Mouse (Mus musculus) MEL (cell line): ENCODE measurements around the gene Ltc4s. TPM values are rescaled to one million over a fixed set of nuclear protein-coding genes. Genes with fewer than 3 reads are reported as not detected.

Experiments
- DNase-seq: peaks from one replicate; pipeline ENCODE4 v3.0.0; 2011; ENCODE audit warnings: low read depth, low spot score
- H3K27ac ChIP-seq: 2 replicates; pipeline ENCODE4 v1.5.1; 2012; ENCODE audit warnings: low read depth, mild to moderate bottlenecking, control low read depth, low read length, moderate library complexity; ENCODE audit not compliant: control insufficient read depth
- H3K27me3 ChIP-seq, 2 experiments: fragments of 150-350 bp in 1 of 2; sonication (generic) in 1 of 2; 2 replicates each; pipeline ENCODE4 v1.6.1; 2012; ENCODE audit warnings: low read length in 2 of 2, mild to moderate bottlenecking in 2 of 2, improper control_type of control experiment in 1 of 2, moderate library complexity in 1 of 2; ENCODE audit not compliant: insufficient read depth in 2 of 2, control insufficient read depth in 1 of 2
- H3K36me3 ChIP-seq, 2 experiments: 2 replicates each; pipeline ENCODE4 v1.6.1; 2012 to 2014; ENCODE audit warnings: low read length in 2 of 2, improper control_type of control experiment in 1 of 2, inconsistent platforms in 1 of 2, mild to moderate bottlenecking in 1 of 2; ENCODE audit not compliant: insufficient read depth in 2 of 2, control insufficient read depth in 1 of 2
- H3K4me1 ChIP-seq, 2 experiments: fragments of 150-350 bp in 1 of 2; sonication (generic) in 1 of 2; 2 replicates each; pipeline ENCODE4 v1.6.1; 2012; ENCODE audit warnings: low read length in 2 of 2, improper control_type of control experiment in 1 of 2, mild to moderate bottlenecking in 1 of 2; ENCODE audit not compliant: insufficient read depth in 2 of 2, control insufficient read depth in 1 of 2
- H3K4me3 ChIP-seq, 2 experiments: fragments of 150-350 bp in 1 of 2; sonication (generic) in 1 of 2; 2 replicates each; pipeline ENCODE4 v1.5.1; 2012; ENCODE audit warnings: low read depth in 2 of 2, low read length in 2 of 2, mild to moderate bottlenecking in 2 of 2, moderate library complexity in 2 of 2, control low read depth in 1 of 2, improper control_type of control experiment in 1 of 2; ENCODE audit not compliant: control insufficient read depth in 1 of 2, insufficient read depth in 1 of 2
- H3K79me2 ChIP-seq: 2 replicates; pipeline ENCODE4 v1.6.1; 2012; ENCODE audit warnings: mild to moderate bottlenecking, low read length, moderate library complexity; ENCODE audit not compliant: control insufficient read depth, poor library complexity, insufficient read depth
- H3K9ac ChIP-seq: 2 replicates; pipeline ENCODE4 v1.6.1; 2012; ENCODE audit warnings: low read depth, mild to moderate bottlenecking, control low read depth, low read length, moderate library complexity; ENCODE audit not compliant: control insufficient read depth, poor library complexity, severe bottlenecking
- H3K9me3 ChIP-seq: fragments of 150-350 bp; sonication (generic); replicated peaks from 2 replicates; pipeline ENCODE4 v1.6.1; 2012; ENCODE audit warnings: mild to moderate bottlenecking, low read length, improper control_type of control experiment, moderate library complexity; ENCODE audit not compliant: insufficient read depth
- CTCF ChIP-seq, 3 experiments: IDR thresholded peaks in 2 of 3; conservative IDR thresholded peaks in 1 of 3; 2 replicates each; pipeline ENCODE4 v1.5.1; 2011 to 2012; ENCODE audit warnings: low read length in 3 of 3, low read depth in 2 of 3, mild to moderate bottlenecking in 2 of 3, improper control_type of control experiment in 1 of 3, inconsistent platforms in 1 of 3, mixed read lengths in 1 of 3, moderate library complexity in 1 of 3; ENCODE audit not compliant: control insufficient read depth in 1 of 3, insufficient read depth in 1 of 3, poor library complexity in 1 of 3, severe bottlenecking in 1 of 3
- ELF1 ChIP-seq: IDR thresholded peaks from 2 replicates; pipeline ENCODE4 v1.6.1; 2014; ENCODE audit warnings: low read depth, mild to moderate bottlenecking, inconsistent platforms, low read length, improper control_type of control experiment, moderate library complexity
- HCFC1 ChIP-seq: IDR thresholded peaks from 2 replicates; pipeline ENCODE4 v1.6.1; 2012; ENCODE audit warnings: low read depth, mild to moderate bottlenecking, inconsistent platforms, low read length, improper control_type of control experiment, moderate library complexity
- MEF2A ChIP-seq: IDR thresholded peaks from 2 replicates; pipeline ENCODE4 v1.6.1; 2014; ENCODE audit warnings: low read depth, mild to moderate bottlenecking, inconsistent platforms, low read length, improper control_type of control experiment; ENCODE audit not compliant: poor library complexity, insufficient replicate concordance, severe bottlenecking; ENCODE audit errors: extremely low read depth
- MXI1 ChIP-seq: IDR thresholded peaks from 2 replicates; pipeline ENCODE4 v1.6.1; 2011; ENCODE audit warnings: mild to moderate bottlenecking, low read depth, low read length, improper control_type of control experiment
- MYC ChIP-seq: IDR thresholded peaks from 2 replicates; pipeline ENCODE4 v1.6.1; 2011; ENCODE audit warnings: low read depth, mild to moderate bottlenecking, low read length, improper control_type of control experiment, moderate library complexity
- POLR2AphosphoS2 ChIP-seq: IDR thresholded peaks from 2 replicates; pipeline ENCODE4 v1.6.1; 2011; ENCODE audit warnings: low read length, improper control_type of control experiment
- RAD21 ChIP-seq: IDR thresholded peaks from 2 replicates; pipeline ENCODE4 v1.6.1; 2011; ENCODE audit warnings: mild to moderate bottlenecking, low read depth, low read length, improper control_type of control experiment
- RCOR1 ChIP-seq: IDR thresholded peaks from 2 replicates; pipeline ENCODE4 v1.6.1; 2012; ENCODE audit warnings: low read depth, mild to moderate bottlenecking, inconsistent platforms, low read length, improper control_type of control experiment
- SMC3 ChIP-seq: IDR thresholded peaks from 2 replicates; pipeline ENCODE4 v1.6.1; 2011; ENCODE audit warnings: low read depth, low read length, improper control_type of control experiment
- UBTF ChIP-seq: IDR thresholded peaks from 2 replicates; pipeline ENCODE4 v1.6.1; 2012; ENCODE audit warnings: low read depth, mild to moderate bottlenecking, inconsistent platforms, low read length, improper control_type of control experiment, moderate library complexity, borderline replicate concordance; ENCODE audit not compliant: insufficient read depth
- USF1 ChIP-seq: IDR thresholded peaks from 2 replicates; pipeline ENCODE4 v1.6.1; 2014; ENCODE audit warnings: low read depth, mild to moderate bottlenecking, inconsistent platforms, low read length, improper control_type of control experiment, moderate library complexity
- ZC3H11A ChIP-seq: IDR thresholded peaks from 2 replicates; pipeline ENCODE4 v1.6.1; 2012; ENCODE audit warnings: low read depth, mild to moderate bottlenecking, inconsistent platforms, low read length, improper control_type of control experiment
- ZMIZ1 ChIP-seq: IDR thresholded peaks from 2 replicates; pipeline ENCODE4 v1.6.1; 2012; ENCODE audit warnings: low read depth, mild to moderate bottlenecking, inconsistent platforms, low read length, improper control_type of control experiment, moderate library complexity
- ZNF384 ChIP-seq: IDR thresholded peaks from 2 replicates; pipeline ENCODE4 v1.6.1; 2012; ENCODE audit warnings: low read depth, mild to moderate bottlenecking, inconsistent platforms, low read length, improper control_type of control experiment
- polyA plus RNA-seq, 2 experiments: library from polyadenylated mRNA; stranded (reverse) in 1 of 2; unstranded in 1 of 2; fragments of >175 nt in 1 of 2; fragments of >200 nt in 1 of 2; gene quantifications; 2 replicates each; pipeline versions ENCODE4 v1.2.1 to v1.2.4; 2012; ENCODE audit warnings: low replicate concordance in 2 of 2, low read depth in 1 of 2; ENCODE audit not compliant: insufficient read length in 2 of 2, insufficient read depth in 1 of 2, missing spikeins in 1 of 2
- total RNA-seq: library from RNA; depleted of rRNA; stranded (reverse); fragments of 300-350 nt; gene quantifications from 2 replicates; pipeline ENCODE4 v1.2.3, GENCODE M21; 2012

Gene Ltc4s
- total and polyA plus RNA-seq, 3 experiments: 3.1 to 3.4 TPM; not detected in 1

DNA sequence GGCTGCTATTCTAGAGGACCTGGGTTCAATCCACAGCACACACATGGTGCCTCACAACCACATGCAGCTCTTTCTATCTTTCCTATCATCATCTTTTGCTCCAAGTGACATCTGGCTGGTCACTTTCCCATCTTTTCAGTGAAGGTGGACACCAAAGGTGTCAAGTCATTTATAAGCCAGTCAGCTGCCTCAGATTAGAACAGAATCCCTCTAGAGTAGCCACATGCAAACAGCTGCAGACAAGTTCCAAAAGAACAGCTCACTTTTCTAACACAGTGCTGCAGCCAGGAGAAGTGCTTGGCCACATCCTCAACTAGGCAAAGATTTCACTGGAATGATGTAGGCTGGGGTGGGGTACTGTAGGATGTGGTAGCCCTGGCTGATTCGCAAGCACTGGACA is 31.5 kb upstream of the Ltc4s start:
- Histone ChIP-seq H3K9ac (no peak overlapping the region), H3K36me3 (peaks cover under 1 to 6% of the 10 kb centered on the region in 2 experiments), H3K27ac (no peak overlapping the region), H3K4me3 (no peak overlapping the region), H3K9me3 (no peaks in the 10 kb centered on the region), H3K4me1 (peaks cover under 1 to 3% of the 10 kb centered on the region in 2 experiments; a peak in 3 of 4 replicates), H3K79me2 (peaks cover 2% of the 10 kb centered on the region; the same call in 1 of the 2 replicates)
- DNase-seq: no peak
- TF ChIP-seq MYC (no peak), RAD21 (no peak), CTCF (IDR thresholded peaks at IDR 0.05 in 2 of 3, conservative IDR thresholded peaks at IDR 0.05 in 1 of 3; ENCODE audit: control insufficient read depth in 1 of 3, insufficient read depth in 1 of 3, low read depth in 2 of 3, low read length in 3 of 3, poor library complexity in 1 of 3, severe bottlenecking in 1 of 3) (no peak), MEF2A (no peak), RCOR1 (no peak), UBTF (no peak)
- TF ChIP-seq, all 39 proteins: peak for 0
- no peaks in the 10 kb centered on the region for H3K27me3 ChIP-seq

- Histone ChIP-seq H3K4me1 (no peaks in the 10 kb centered on the region), H3K27me3 (no peaks in the 10 kb centered on the region), H3K4me3 (no peak overlapping the region), H3K79me2 (peaks cover 2% of the 10 kb centered on the region; the same call in 1 of the 2 replicates), H3K9ac (no peak overlapping the region), H3K9me3 (no peaks in the 10 kb centered on the region), H3K36me3 (peaks cover 1 to 5% of the 10 kb centered on the region in 2 experiments; a peak in 3 of 4 replicates), H3K27ac (no peak overlapping the region)
- TF ChIP-seq SMC3 (peak; percentile 86), USF1 (peak; percentile 45; the same call in 1 of the 2 replicates), RAD21 (peak; percentile 72), ZC3H11A (peak; percentile 67), HCFC1 (no peak), MYC (peak; percentile 60; the same call in 1 of the 2 replicates), CTCF (IDR thresholded peaks at IDR 0.05 in 2 of 3, conservative IDR thresholded peaks at IDR 0.05 in 1 of 3; ENCODE audit: control insufficient read depth in 1 of 3, insufficient read depth in 1 of 3, low read depth in 2 of 3, low read length in 3 of 3, poor library complexity in 1 of 3, severe bottlenecking in 1 of 3) (peak; percentile 65 to 78 (median 71)), POLR2AphosphoS2 (no peak), ELF1 (no peak)
- DNase-seq: peak; percentile 69
Measured at GRCm38 (mm10) chr11:50269163-50269562, 30.7 kb upstream of the Ltc4s start.

DNA sequence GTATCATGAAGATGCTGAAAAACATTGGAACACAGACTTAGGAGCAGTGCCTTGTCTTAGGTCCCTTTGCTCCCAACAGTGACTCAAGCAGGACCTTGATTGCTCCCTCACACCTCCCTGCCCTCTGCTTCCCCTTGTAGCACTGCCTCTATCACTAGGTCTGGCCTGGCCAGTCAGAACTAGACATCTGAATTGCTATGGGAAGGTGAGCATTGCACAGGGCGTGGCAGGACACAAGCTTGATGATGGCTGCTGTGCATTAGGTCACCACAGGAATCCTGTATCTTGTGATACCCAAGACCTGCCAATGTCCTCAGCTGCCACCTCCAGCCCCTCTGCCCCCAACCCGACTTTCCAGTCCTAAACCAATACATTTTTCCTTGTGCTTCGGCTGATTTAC is 28.6 kb upstream of the Ltc4s start:
- no peak overlapping the region for H3K4me3 ChIP-seq
- H3K9me3 ChIP-seq: no peaks in the 10 kb centered on the region
- H3K9ac ChIP-seq: no peak overlapping the region
- peaks cover under 1% of the 10 kb centered on the region; the same call in 1 of the 2 replicates for H3K79me2 ChIP-seq
- H3K27ac ChIP-seq: no peak overlapping the region
- H3K4me1 ChIP-seq: no peaks in the 10 kb centered on the region
- TF ChIP-seq ZMIZ1 (no peak), MXI1 (no peak), ZNF384 (no peak)
- H3K27me3 ChIP-seq: no peaks in the 10 kb centered on the region
- no peak for DNase-seq
- peaks cover 0 to 8% of the 10 kb centered on the region in 2 experiments; a peak in 2 of 4 replicates for H3K36me3 ChIP-seq
